Mouse (Mus musculus) limb, embryonic 10.5 days (tissue): ENCODE results near the gene Cspg4. TPM values are rescaled to one million over a fixed set of nuclear protein-coding genes. Genes with fewer than 3 reads are reported as not detected.
A peak's percentile ranks its signal among the peaks of the same experiment; 100 is the strongest.

Experiments
- DNase-seq: peaks from one replicate; pipeline ENCODE4 v3.0.0-alpha.2; 2017; ENCODE audit warnings: low spot score
- H3K27ac ChIP-seq: fragments of 300-500 bp; sonication (generic); 2 replicates; pipeline ENCODE4 v1.5.1; 2016; ENCODE audit warnings: mild to moderate bottlenecking
- H3K27me3 ChIP-seq: fragments of 300-500 bp; sonication (generic); 2 replicates; pipeline ENCODE4 v1.6.1; 2016; ENCODE audit warnings: low read depth, mild to moderate bottlenecking; ENCODE audit not compliant: poor library complexity, severe bottlenecking
- H3K36me3 ChIP-seq: fragments of 300-500 bp; sonication (generic); 2 replicates; pipeline ENCODE4 v1.6.1; 2016; ENCODE audit warnings: mild to moderate bottlenecking, moderate library complexity
- H3K4me1 ChIP-seq: fragments of 300-500 bp; sonication (generic); 2 replicates; pipeline ENCODE4 v1.6.1; 2016
- H3K4me3 ChIP-seq: fragments of 300-500 bp; sonication (generic); 2 replicates; pipeline ENCODE4 v1.5.1; 2016; ENCODE audit warnings: mild to moderate bottlenecking, moderate library complexity
- H3K9me3 ChIP-seq: fragments of 300-500 bp; sonication (generic); replicated peaks from 2 replicates; pipeline ENCODE4 v1.6.1; 2016; ENCODE audit warnings: mild to moderate bottlenecking
- WGBS: fragments of 180-500 bp; shearing (Covaris S2); methylation state at CpG from one replicate; pipeline ENCODE4 v1.1.7; 2016; 5-methylcytosine and 5-hydroxymethylcytosine counted together
- polyA plus RNA-seq: library from polyadenylated mRNA; unstranded; fragments of >200 nt; fragmentation: Nextera tagmentation; extraction: Ambion mirVana; gene quantifications from 2 replicates; pipeline ENCODE4 v1.2.1, GENCODE M21; 2016

The Cspg4 gene
- polyA plus RNA-seq, 1 experiment from 2014 or later = 5.0 TPM

DNA sequence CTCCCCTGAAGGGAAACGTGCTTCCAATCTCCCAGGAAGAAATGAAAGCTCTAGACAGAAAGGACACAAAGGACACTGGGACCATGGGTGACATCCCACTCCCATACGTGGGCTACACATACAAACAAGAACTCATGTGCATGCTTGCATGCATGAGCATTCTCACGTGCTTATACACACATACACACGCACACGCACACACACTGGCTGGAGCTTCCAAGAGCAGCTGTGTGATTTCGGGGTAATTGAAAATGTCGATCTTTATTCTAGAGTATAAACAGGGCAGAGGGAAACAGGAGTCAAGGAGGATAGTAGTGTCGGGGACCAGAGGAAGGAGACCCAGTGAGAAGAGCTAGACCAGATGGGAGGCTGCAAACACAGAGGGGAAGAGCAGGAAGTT is 20.2 kb upstream of the Cspg4 start:
- DNase-seq = no peak
- 72% methylated on average over 8 of the region's 8 CpGs for WGBS
- Histone ChIP-seq H3K9me3 (no peaks in the 10 kb centered on the region), H3K4me3 (no peak overlapping the region), H3K4me1 (peaks cover 36% of the 10 kb centered on the region), H3K27me3 (peaks cover 31% of the 10 kb centered on the region), H3K27ac (no peak overlapping the region), H3K36me3 (no peaks in the 10 kb centered on the region)

DNA sequence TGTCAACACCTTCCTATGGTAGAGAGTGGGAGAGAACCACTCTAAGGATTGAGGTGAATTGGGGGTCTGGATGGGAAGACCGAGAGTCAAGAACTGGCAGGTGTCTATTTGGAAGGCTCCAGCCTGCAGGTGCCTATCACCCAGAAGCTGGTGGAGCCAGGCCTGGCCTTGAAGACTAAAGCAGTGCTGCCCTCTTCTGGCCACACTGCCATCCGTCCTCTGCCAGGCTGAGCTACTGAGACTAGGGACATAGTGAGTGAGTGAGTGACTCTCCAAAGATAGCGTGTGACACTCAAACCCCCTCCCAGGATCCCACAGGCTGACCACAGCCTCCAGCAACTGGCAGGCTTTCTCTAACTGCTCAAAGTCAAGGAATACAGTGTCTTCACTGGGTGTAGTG is 17.3 kb upstream of the Cspg4 start:
- Histone ChIP-seq H3K9me3 (no peaks in the 10 kb centered on the region), H3K27ac (no peak overlapping the region), H3K4me3 (no peak overlapping the region), H3K4me1 (peaks cover 20% of the 10 kb centered on the region), H3K27me3 (peaks cover 25% of the 10 kb centered on the region), H3K36me3 (no peaks in the 10 kb centered on the region)
- 17% methylated on average over 3 of the region's 3 CpGs for WGBS
- peak; percentile 75 for DNase-seq

DNA sequence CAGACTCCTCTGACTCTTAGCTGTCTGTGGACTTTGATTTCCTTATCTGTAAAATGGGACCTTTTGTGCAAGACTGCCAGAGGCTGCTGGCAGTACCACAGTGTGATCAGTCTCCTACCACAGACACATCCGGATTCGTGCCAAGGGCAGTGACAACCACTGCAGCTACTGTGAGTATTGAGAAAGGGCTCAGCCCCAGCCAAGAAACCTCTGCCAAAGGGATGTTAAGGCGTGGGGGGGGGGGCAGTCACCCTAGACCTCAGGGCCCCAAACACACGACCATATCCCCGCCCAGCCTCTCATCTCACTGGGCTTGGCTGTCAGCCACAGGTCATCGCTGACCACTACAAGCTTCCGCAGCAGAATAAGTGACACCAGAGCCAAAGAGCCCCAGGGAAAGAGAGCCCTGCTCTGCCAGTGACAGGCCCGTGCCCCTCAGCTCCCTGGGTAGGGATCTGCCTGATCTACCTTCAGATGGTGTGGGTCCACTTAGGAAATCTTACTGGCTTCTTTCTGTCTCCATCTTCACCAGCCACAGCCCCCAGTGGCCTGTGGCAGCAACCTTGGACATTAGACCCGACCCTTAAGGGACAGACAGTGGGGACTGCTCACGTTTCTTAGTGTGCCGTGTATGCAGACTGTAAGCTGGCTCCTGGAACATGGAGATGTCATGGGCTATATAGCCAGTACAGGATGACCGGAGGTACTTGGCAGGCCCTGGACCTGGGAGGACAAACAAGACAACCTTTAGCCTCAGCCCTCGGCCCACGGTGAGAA is 14.5 kb upstream of the Cspg4 start:
- DNase-seq = no peak
- peaks cover 7% of the 10 kb centered on the region; the same call in 1 of the 2 replicates for H3K4me1 ChIP-seq
- H3K9me3 ChIP-seq = no peaks in the 10 kb centered on the region
- H3K27ac ChIP-seq = peak overlapping the region; percentile 6; the same call in 1 of the 2 replicates
- no peak overlapping the region for H3K4me3 ChIP-seq
- H3K36me3 ChIP-seq = no peaks in the 10 kb centered on the region
- 79% methylated on average over 14 of the region's 14 CpGs for WGBS
- H3K27me3 ChIP-seq = peaks cover 10% of the 10 kb centered on the region; the same call in 1 of the 2 replicates

DNA sequence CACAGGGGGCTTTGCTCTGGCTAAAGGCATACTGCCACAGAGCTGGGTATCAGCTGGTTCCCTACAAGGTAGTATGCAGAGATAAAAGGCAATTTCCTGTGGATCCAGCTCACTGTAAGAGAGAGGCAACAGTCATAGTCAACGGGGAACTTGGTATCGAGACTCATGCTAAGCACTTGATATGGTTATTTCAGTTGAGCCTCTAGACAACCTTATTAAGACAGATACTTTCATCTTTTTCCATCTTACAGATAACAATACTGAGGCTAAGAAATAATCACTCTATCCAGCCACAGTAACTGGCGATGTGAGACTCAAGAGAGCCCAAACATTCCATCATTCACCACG is 14.0 kb upstream of the Cspg4 start:
- no peak for DNase-seq
- 87% methylated on average over 4 of the region's 4 CpGs for WGBS
- no peaks in the 10 kb centered on the region for H3K9me3 ChIP-seq
- H3K36me3 ChIP-seq = no peaks in the 10 kb centered on the region
- H3K27ac ChIP-seq = no peak overlapping the region
- H3K4me3 ChIP-seq = no peak overlapping the region
- H3K4me1 ChIP-seq = peaks cover 7% of the 10 kb centered on the region; the same call in 1 of the 2 replicates
- peaks cover 5% of the 10 kb centered on the region; the same call in 1 of the 2 replicates for H3K27me3 ChIP-seq

DNA sequence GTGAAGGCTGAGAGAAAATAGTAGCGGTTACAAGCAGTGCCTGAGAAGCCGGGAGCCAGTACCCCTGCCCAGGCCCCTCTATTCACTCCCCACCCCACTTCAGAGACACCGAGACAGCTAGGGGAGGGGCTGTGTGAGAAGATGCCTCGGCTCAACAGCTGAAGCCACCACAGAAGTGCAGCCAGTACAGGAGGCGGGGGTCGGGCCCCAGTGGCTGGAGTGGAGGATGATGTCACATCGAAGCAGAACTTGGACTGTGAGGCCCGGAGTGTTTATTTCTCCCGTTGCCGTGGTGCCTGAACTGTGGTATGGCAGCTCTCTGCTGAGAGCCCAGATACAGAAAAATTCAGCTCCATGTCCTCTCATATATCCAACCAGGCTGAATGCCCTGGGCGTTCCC is 13.1 kb upstream of the Cspg4 start:
- 52% methylated on average over 11 of the region's 11 CpGs for WGBS
- Histone ChIP-seq H3K4me3 (no peak overlapping the region), H3K27ac (no peak overlapping the region), H3K27me3 (no peaks in the 10 kb centered on the region), H3K4me1 (peaks cover 7% of the 10 kb centered on the region; the same call in 1 of the 2 replicates), H3K36me3 (no peaks in the 10 kb centered on the region), H3K9me3 (no peaks in the 10 kb centered on the region)
- no peak for DNase-seq

DNA sequence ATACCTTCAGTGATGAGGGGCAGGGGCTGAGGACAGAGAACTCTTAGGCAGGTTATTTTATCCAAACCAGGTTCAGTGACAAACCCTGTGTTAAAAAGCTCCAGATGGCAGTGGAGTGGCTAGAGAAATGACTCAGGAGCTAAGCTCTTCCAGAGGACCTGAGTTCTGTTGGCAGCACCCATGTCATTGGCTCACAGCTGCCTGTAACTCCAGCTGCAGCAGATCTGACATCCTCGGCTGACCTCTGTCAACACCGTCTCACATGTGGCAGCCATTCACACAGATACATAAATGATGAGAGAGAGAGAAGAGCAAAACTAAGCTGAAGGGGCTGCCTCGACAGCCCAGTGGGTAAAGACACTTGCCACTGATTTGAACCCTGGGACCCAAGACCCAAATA is 7.4 kb upstream of the Cspg4 start:
- Histone ChIP-seq H3K27me3 (0 out of 2 replicates have a peak, but pooled peaks cover 12% of the 10 kb centered on the region), H3K27ac (no peak overlapping the region), H3K9me3 (no peaks in the 10 kb centered on the region), H3K4me1 (peaks cover 15% of the 10 kb centered on the region), H3K4me3 (no peak overlapping the region), H3K36me3 (no peaks in the 10 kb centered on the region)
- DNase-seq = no peak
- 22% methylated on average over 3 of the region's 3 CpGs for whole genome bisulfite sequencing

DNA sequence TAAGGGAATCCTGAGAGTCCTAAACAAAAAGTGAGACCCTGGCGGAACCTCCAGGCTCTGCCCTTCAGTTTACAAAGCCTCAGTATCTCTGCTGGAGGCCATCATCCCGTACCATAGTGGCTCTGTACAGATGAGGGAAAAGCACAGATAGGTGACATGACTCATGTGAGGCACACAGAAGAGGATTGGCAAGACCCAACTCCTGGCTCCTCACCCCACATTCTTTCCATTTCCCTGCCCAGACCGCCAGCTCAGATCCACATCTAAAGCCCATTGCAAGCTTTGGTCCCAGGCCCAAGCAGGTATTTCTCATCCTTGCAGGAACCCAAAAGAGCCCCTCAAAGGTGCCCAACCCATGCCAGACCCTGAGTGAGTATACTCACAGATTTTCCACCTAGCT is 4.8 kb upstream of the Cspg4 start:
- Histone ChIP-seq H3K9me3 (no peaks in the 10 kb centered on the region), H3K4me1 (peaks cover 36% of the 10 kb centered on the region), H3K27ac (no peak overlapping the region), H3K4me3 (no peak overlapping the region), H3K36me3 (no peaks in the 10 kb centered on the region), H3K27me3 (0 out of 2 replicates have a peak, but pooled peaks cover 17% of the 10 kb centered on the region)
- WGBS = 87% methylated on average over 3 of the region's 3 CpGs
- no peak for DNase-seq

DNA sequence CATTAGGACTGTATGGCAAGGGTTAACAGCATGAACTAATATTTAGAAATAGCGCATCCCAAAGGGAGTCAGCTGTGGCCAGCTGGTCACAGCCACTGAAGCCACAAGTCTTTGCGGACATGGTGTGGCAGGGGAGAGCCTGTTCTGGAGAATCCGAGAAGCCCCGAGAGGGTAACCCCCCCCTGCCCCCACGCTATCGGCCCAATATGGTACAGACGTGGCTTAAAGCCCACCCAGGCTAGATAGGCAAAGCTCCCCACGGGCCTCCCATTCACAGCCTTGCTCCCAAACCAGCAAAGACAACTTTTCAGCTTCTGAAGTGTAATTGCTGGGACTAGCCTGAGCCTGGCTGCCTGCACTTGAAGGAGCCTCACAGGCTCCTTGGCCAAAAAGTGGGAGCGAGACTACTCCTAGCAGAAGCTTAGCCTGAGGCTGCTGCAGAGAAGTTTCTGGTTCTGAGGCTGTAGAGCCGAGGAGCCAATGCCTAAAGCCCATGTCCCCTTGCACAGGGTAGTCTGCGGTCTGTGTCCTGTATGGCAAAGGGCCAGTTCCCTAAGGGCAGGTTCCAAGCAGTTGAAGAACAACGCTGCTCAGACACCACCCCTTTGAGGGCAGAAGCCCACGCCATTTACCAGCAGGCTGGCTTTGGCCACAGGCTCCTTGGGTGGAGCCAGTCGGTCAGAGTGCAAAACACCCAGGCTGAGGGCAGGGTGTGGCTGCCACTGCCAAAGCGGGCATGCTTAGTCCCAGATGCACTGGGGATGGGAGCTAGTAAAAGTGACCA is 4.2 kb upstream of the Cspg4 start:
- Histone ChIP-seq H3K27me3 (peaks cover 23% of the 10 kb centered on the region), H3K9me3 (no peaks in the 10 kb centered on the region), H3K4me3 (no peak overlapping the region), H3K36me3 (no peaks in the 10 kb centered on the region), H3K4me1 (peaks cover 42% of the 10 kb centered on the region), H3K27ac (0 out of 2 replicates have a peak overlapping the region, but pooled peaks have one; percentile 5)
- DNase-seq = no peak
- 79% methylated on average over 15 of the region's 15 CpGs for WGBS

DNA sequence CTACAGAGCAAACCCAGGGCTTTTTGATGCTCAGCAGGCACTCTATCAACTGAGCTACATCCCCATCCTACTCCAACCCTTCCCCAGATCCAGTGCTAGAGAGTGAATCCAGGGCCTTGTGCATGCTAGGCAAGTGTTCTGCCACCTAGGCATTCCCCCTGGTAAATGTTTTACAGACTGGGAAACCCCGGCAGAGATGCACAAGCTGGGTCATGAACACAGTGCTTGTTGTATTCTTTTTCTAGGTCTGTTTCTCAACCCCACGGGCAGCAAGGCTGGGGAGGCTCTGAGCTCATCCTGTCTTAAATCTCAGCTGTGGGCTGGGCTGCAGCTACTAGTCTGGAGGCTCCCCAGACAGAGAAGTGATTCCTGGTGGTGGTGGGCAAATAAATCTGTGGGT is 2.0 kb upstream of the Cspg4 start:
- Histone ChIP-seq H3K27me3 (peaks cover 38% of the 10 kb centered on the region), H3K4me1 (peaks cover 57% of the 10 kb centered on the region), H3K4me3 (no peak overlapping the region), H3K27ac (no peak overlapping the region), H3K9me3 (no peaks in the 10 kb centered on the region), H3K36me3 (no peaks in the 10 kb centered on the region)
- 73% methylated on average over 2 of the region's 2 CpGs for WGBS
- no peak for DNase-seq

DNA sequence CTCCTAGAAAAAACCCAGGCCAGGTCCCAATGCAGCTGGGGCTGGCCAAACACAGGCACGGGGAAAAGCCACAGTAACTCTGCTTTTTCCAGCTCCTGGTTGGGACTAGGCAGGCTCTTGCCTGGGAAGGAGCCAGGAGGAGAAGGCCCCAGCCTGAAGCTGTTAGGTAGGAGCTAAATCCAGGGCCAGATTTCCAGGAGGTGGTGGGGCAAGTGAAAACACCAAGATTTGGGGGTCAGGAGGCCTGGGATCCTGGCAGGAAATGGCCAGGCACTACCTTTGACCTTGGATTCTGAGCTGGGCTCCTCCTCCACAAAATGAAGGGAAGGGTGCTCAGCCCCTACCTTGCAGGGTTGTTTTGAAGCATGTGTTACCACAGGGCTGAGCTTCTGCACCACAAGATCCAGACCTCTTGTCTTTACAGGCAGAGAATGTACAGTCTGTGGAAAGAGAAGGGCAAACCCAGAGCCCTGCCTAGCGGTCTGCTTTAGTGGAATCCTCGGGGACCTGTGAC is 560 bp upstream of the Cspg4 start, which contains the start of gene Odf3l1:
Gene Odf3l1 (minus strand): TSS at position 464 of the 514 bp plus-strand sequence.
- Histone ChIP-seq H3K9me3 (no peaks in the 10 kb centered on the region), H3K27me3 (peaks cover 35% of the 10 kb centered on the region), H3K36me3 (no peaks in the 10 kb centered on the region), H3K4me3 (peak within 1 kb of the TSS; percentile 52), H3K4me1 (peaks cover 70% of the 10 kb centered on the region), H3K27ac (peak within 1 kb of the TSS; percentile 77)
- DNase-seq = peak; percentile 44
- WGBS = 10% methylated on average over 3 of the region's 3 CpGs

DNA sequence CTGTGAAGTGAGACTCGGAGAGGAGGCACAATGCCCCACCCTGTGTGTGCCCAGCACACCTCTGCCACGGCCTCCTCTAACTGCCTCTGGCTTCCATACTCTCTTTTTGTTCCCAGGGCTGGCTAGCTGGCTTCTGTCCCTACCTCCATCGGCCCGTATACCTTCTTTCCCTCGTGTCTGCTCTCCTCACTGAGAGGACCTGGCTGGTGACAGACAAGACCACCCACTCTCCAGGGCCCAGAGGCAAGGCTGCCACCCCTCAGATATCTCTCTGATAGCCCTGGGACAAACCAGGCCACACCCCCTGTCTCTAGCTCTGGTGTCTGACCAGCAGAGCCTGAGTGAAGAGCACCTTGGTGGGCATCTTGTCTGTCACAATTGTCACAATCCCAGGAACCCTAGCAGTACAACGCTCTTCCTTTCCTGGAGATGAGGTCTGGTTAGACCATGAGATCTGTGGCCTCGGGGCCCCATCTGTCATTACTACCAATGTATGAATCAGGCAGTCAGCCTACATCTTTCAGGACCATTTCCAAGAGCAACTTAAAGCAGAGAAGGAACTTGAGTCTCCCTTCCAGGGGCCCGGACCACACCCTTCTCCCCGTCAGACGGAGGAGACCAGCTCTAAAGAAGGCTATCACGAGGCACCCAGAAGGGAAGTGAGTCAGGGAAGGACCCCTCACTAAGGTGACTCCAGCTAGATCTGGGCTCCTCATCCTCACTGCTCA is 1.0 kb downstream of the Cspg4 start:
- H3K27ac ChIP-seq = peak overlapping the region; percentile 77

DNA sequence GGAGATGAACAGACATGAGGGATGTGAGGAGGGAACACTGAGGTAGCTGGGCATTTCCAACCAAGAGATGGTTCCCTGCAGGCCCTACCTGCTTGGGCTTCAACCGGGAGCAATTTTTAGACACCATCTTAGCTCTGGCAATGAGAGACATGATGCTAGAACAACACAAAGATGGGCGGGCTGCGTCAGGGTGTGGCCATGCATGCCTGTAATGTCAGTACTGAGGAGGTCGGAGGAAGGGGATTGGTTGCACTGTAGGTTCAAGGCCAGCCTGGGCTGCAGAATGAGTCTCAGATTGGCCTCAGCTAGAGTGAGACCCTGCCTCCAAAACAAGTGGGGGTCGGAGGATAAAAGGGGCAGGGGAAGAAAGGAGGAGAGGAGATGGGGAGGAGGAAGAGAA is 1.6 kb downstream of the Cspg4 start:
- no peak overlapping the region for H3K27ac ChIP-seq
- H3K27me3 ChIP-seq = peaks cover 26% of the 10 kb centered on the region
- no peaks in the 10 kb centered on the region for H3K36me3 ChIP-seq
- 85% methylated on average over 5 of the region's 5 CpGs for WGBS
- H3K9me3 ChIP-seq = no peaks in the 10 kb centered on the region
- no peak for DNase-seq
- peaks cover 84% of the 10 kb centered on the region for H3K4me1 ChIP-seq
- H3K4me3 ChIP-seq = no peak overlapping the region

More for the DNA sequence above, 1.0 kb downstream of the Cspg4 start:
- no peaks in the 10 kb centered on the region for H3K9me3 ChIP-seq
- no peaks in the 10 kb centered on the region for H3K36me3 ChIP-seq
- H3K27me3 ChIP-seq = peaks cover 29% of the 10 kb centered on the region
- WGBS = 73% methylated on average over 11 of the region's 11 CpGs
- DNase-seq = no peak
- H3K4me3 ChIP-seq = peak overlapping the region; percentile 52
- peaks cover 79% of the 10 kb centered on the region for H3K4me1 ChIP-seq
